Mouse (Mus musculus) intestine, embryonic 16.5 days (tissue): ENCODE results near the gene Isy1. TPM values are rescaled to one million over a fixed set of nuclear protein-coding genes. Genes with fewer than 3 reads are reported as not detected.

Source experiments
- ATAC-seq: fragments of 200-750 bp; cut with Nextera tagmentation; 2 replicates; pipeline ENCODE4 v1.8.0; 2017; ENCODE audit warnings: moderate TSS enrichment, moderate library complexity
- H3K27ac ChIP-seq: fragments of 300-500 bp; sonication (generic); 2 replicates; pipeline ENCODE4 v1.5.1; 2014; ENCODE audit warnings: mild to moderate bottlenecking, low read length
- H3K27me3 ChIP-seq: fragments of 300-500 bp; sonication (generic); replicated peaks from 2 replicates; pipeline ENCODE4 v1.6.1; 2014; ENCODE audit warnings: low read length, control low read depth, mixed read lengths; ENCODE audit not compliant: control insufficient read depth, insufficient read depth
- H3K36me3 ChIP-seq: fragments of 300-500 bp; sonication (generic); 2 replicates; pipeline ENCODE4 v1.6.1; 2014; ENCODE audit warnings: low read length, control low read depth; ENCODE audit not compliant: control insufficient read depth, insufficient read depth
- H3K4me1 ChIP-seq: fragments of 300-500 bp; sonication (generic); 2 replicates; pipeline ENCODE4 v1.6.1; 2014; ENCODE audit warnings: low read length, control low read depth, mixed read lengths; ENCODE audit not compliant: control insufficient read depth, insufficient read depth
- H3K4me2 ChIP-seq: fragments of 300-500 bp; sonication (generic); 2 replicates; pipeline ENCODE4 v1.6.1; 2014; ENCODE audit warnings: low read depth, low read length, control low read depth
- H3K4me3 ChIP-seq: fragments of 300-500 bp; sonication (generic); 2 replicates; pipeline ENCODE4 v1.5.1; 2014; ENCODE audit warnings: mild to moderate bottlenecking, low read length
- H3K9ac ChIP-seq: fragments of 300-500 bp; sonication (generic); 2 replicates; pipeline ENCODE4 v1.6.1; 2014; ENCODE audit warnings: low read depth, low read length
- H3K9me3 ChIP-seq: fragments of 300-500 bp; sonication (generic); 2 replicates; pipeline ENCODE4 v1.6.1; 2016; ENCODE audit warnings: low read length, control low read depth; ENCODE audit not compliant: control insufficient read depth
- WGBS: fragments of 180-500 bp; shearing (Covaris S2); extraction: QIAGEN DNeasy Blood & Tissue Kit; methylation state at CpG from one replicate; pipeline ENCODE4 v1.1.7; 2014; 5-methylcytosine and 5-hydroxymethylcytosine counted together
- polyA plus RNA-seq: library from polyadenylated mRNA; unstranded; fragments of >200 nt; fragmentation: Nextera tagmentation; extraction: Ambion mirVana; gene quantifications from 2 replicates; pipeline ENCODE4 v1.2.1, GENCODE M21; 2015

Isy1 gene
- polyA plus RNA-seq, 1 experiment from 2014 or later: 50.5 TPM

DNA sequence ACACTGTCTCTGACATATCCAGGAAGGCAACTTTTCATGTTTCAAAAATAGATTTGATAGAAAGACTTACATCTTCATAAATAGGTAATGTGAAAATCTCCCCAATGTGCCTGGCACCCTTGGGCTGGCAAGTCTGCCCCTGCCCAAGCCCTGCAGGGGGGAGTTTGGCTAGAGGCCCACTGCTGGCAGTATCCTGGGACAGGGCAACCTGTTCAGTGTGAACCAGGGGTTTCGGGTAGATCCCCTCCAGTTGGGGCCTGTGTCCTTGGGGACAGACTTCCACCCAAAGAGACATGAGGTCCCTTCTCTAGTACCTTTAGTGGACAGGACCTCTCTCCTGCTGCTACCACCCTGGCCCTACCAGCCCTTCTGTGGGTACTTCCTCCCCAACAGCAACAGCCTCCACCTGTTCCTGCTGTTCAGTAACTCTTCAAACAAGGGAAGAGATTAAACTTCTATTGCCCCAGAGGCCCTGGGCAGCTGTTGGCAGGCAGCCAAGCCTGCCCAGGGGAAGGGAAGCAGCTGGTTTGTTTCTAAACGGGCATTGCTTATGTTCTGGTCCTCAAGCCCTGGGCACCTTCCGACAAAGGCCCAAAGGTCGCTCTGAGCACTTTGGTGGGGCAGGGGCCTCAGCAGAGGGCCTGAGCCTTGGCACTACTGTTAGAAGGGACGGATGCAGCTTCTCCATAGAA is 49.6 kb downstream of the Isy1 start:
- Histone ChIP-seq H3K9ac (peak overlapping the region; percentile 54), H3K27ac (peak overlapping the region; percentile 92), H3K4me1 (peaks cover 29% of the 10 kb centered on the region), H3K4me3 (no peak overlapping the region), H3K4me2 (peak overlapping the region; percentile 7), H3K9me3 (no peaks in the 10 kb centered on the region), H3K36me3 (no peaks in the 10 kb centered on the region), H3K27me3 (no peaks in the 10 kb centered on the region)
- ATAC-seq: peak; percentile 84
- 32% methylated on average over 5 of the region's 5 CpGs for WGBS

DNA sequence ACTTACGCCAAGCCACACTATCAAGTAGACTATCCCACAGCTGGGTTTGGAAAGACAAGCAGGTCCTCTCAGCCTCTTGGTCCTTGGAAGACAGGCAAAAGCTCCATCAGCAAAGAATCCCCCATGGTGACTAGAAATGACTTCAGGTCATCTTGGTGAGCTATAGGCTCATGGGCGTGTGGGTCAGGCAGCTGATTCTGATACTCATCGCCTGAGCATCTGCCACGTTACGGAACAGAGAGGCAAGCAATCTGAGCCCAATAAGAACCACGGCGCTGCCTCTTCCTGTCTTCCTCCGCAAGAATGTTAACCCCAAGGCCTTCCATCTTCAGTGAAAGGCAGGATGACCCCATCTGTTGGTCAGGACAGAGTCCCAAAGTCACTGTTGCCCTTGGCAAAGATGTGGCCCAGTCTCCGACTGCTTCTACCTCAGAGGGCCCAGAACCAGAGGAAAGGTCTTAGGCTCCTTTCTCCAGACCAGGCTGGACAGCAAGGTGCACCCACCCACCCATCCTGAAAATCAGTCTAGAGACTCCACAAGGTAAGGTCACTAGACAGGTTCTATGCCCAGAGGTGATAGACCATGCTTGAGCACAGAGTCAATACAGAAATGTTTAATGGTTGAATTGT is 50.2 kb downstream of the Isy1 start:
- no peak overlapping the region for H3K4me3 ChIP-seq
- H3K9me3 ChIP-seq: no peaks in the 10 kb centered on the region
- no peak for ATAC-seq
- H3K27ac ChIP-seq: peak overlapping the region; percentile 92
- no peak overlapping the region for H3K4me2 ChIP-seq
- H3K27me3 ChIP-seq: no peaks in the 10 kb centered on the region
- no peaks in the 10 kb centered on the region for H3K36me3 ChIP-seq
- H3K9ac ChIP-seq: 0 out of 2 replicates have a peak overlapping the region, but pooled peaks have one; percentile 49
- 92% methylated on average over 9 of the region's 9 CpGs for WGBS
- peaks cover 29% of the 10 kb centered on the region for H3K4me1 ChIP-seq

DNA sequence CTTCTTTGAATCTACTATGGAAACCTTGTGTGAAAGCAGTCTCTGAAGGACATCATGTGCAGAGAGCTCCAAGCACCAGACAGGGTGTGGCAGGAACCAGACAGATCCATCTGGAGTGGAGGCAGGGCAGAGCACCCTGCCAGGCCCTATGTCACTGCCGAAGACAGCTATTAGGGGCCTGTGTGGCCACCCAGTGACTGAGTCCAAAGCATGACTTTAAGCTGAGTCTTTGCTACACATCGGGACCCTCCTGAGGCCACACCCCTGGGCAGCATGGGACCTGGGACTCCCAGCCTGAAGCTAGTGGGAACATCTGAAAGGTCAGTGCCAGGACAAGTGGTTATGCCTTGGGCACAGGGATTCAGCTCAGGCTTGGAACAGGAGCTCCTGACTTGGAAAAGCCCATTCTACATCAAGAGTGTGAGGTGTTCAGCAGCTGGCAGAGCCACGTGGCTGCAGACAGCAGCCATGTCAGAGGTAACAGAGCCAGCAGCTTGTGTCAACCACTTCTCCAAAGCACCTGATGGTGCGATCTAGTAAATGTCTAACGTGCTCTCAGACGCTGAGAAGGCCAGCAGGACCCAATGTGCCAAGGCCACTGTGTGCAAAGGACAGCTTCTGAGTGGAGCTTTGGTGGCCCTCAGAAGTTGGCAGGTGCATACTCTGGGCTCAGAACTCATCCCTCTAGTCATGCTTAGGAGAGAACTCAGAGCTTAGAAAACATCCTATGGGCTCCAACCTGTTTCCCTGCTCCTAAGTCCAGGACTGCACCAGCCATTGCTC is 51.3 kb downstream of the Isy1 start:
- Histone ChIP-seq H3K36me3 (no peaks in the 10 kb centered on the region), H3K4me2 (no peak overlapping the region), H3K27ac (peak overlapping the region; percentile 7; the same call in 1 of the 2 replicates), H3K27me3 (no peaks in the 10 kb centered on the region), H3K9me3 (no peaks in the 10 kb centered on the region), H3K9ac (no peak overlapping the region), H3K4me3 (no peak overlapping the region), H3K4me1 (peaks cover 29% of the 10 kb centered on the region)
- 79% methylated on average over 6 of the region's 6 CpGs for WGBS
- no peak for ATAC-seq

DNA sequence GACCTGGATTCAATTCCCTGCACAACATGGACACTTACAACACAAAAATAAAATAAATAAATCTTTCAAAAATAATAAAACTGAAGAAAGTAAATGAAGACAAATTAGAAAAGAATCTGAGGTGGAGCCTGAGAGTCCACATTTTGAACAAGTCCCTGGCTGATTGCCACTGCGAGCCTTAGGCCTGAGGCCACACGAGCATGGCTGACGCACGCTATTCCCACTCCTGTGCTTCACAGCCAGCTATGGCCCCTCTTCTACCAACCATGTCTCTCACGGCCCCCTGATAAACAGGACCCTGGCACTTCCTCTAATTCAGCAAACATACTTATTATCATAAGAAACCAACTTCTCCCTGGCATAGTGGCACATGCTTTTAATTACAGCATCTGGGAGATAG is 52.0 kb downstream of the Isy1 start:
- Histone ChIP-seq H3K4me3 (no peak overlapping the region), H3K27me3 (no peaks in the 10 kb centered on the region), H3K9ac (no peak overlapping the region), H3K4me2 (no peak overlapping the region), H3K27ac (no peak overlapping the region), H3K4me1 (peaks cover 29% of the 10 kb centered on the region), H3K36me3 (no peaks in the 10 kb centered on the region), H3K9me3 (no peaks in the 10 kb centered on the region)
- no peak for ATAC-seq
- 86% methylated on average over 5 of the region's 5 CpGs for WGBS

DNA sequence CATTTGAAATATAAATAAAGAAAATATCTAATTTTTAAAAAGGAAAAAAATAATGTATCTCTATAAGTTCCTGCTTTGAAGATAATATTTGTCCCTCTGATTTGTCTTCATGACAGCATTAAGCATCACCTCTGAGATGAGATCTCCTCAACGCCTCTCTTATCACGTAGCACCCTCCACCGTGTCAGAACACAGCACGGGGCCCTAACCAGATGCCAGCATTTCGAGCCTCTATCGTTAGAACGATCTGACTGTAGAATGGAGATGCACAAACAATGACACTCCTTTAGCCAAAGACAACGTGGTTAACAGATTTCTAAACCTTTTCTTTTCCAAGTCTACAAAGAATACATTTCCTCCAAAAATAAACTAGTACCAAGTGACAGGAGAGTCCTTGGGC is 54.6 kb downstream of the Isy1 start:
- Histone ChIP-seq H3K9me3 (no peaks in the 10 kb centered on the region), H3K27ac (no peak overlapping the region), H3K4me1 (peaks cover 16% of the 10 kb centered on the region), H3K9ac (no peak overlapping the region), H3K27me3 (no peaks in the 10 kb centered on the region), H3K4me2 (no peak overlapping the region), H3K4me3 (no peak overlapping the region), H3K36me3 (no peaks in the 10 kb centered on the region)
- ATAC-seq: no peak
- WGBS: 81% methylated on average over 8 of the region's 8 CpGs

DNA sequence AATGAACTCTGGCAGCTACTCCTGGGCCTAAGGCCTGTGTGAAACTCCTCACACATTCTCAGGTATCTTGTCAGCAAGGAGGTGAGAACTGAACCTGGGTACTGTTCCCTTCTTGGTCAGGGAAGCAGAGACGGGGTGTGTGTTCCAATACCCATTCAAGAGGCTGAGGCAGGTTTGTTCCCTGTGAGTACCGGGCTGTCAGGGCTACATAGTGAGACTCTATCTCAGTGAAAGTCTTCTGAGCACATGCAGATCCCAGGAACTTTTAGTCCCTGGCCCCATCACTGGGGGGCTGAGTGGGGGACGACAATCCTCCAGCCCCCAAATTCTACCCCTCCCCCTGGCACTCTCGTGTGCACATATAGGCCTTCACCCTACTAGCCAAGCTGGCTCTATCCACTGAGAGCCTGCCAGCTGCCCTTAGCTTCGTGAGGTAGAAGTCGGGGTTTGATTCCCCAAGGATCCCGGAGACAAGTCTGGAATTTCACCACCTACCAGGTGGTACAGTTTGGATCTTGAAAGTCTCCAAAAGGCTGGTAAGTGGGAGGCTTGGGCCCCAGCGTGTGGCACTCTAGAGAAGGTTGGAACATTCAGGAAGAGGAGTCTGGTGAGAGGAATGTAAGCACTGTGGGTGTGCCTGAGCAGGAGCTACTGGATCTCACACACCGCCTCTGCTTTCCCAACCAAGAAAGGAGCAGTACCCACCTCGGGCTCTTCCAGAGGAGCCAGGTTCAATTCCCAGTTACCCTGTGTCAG is 57.9 kb downstream of the Isy1 start:
- no peak overlapping the region for H3K4me3 ChIP-seq
- H3K4me2 ChIP-seq: no peak overlapping the region
- 84% methylated on average over 10 of the region's 10 CpGs for WGBS
- no peak overlapping the region for H3K27ac ChIP-seq
- H3K27me3 ChIP-seq: no peaks in the 10 kb centered on the region
- no peaks in the 10 kb centered on the region for H3K9me3 ChIP-seq
- H3K9ac ChIP-seq: no peak overlapping the region
- peaks cover 17% of the 10 kb centered on the region for H3K4me1 ChIP-seq
- H3K36me3 ChIP-seq: no peaks in the 10 kb centered on the region
- no peak for ATAC-seq

DNA sequence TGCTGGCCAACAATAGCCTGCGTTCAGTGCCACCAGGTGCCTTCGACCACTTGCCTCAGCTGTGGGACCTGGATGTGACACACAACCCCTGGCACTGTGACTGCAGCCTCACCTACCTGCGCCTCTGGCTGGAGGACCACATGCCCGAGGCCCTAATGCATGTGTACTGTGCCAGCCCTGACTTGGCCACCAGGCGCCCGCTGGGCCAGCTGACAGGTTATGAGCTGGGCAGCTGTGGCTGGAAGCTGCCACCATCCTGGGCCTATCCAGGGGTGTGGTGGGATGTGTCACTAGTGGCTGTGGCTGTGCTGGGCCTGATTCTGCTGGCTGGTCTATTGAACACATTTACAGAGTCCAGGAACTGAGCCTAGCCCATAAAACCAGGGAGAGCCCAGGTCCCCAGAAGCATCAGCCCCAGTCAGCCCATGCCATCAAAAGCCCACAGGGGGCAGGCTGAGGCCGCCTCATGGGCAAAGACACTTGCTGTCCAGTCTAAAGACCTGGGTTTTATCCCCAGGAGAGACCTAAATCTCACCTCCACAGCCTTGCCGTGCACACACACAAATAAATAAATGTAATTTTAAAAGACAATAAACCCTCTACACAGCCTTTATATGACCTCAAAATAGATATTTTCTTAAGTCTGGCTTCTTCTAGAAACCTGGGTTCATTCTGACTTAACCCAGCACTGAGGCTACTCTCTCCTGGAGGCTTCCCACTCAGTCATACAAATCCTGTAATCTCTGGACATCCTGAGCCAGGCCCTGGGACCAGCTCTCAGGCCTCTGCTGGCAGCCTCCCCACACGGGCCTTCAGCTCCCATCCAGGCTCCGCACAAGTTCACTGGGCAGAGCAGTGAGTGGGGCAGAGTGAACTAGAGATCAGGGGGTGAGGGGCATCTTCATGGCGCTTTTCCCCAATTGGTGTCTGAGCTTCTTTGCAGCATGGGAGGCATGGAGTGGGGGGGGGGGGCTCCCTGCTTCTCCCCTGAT is 59.1 kb downstream of the Isy1 start:
- H3K9me3 ChIP-seq: no peaks in the 10 kb centered on the region
- no peak overlapping the region for H3K4me2 ChIP-seq
- H3K4me1 ChIP-seq: peaks cover 17% of the 10 kb centered on the region
- no peaks in the 10 kb centered on the region for H3K36me3 ChIP-seq
- ATAC-seq: peak; percentile 56
- H3K27ac ChIP-seq: no peak overlapping the region
- no peaks in the 10 kb centered on the region for H3K27me3 ChIP-seq
- 0 out of 2 replicates have a peak overlapping the region, but pooled peaks have one; percentile 29 for H3K9ac ChIP-seq
- WGBS: 87% methylated on average over 11 of the region's 11 CpGs
- H3K4me3 ChIP-seq: no peak overlapping the region

DNA sequence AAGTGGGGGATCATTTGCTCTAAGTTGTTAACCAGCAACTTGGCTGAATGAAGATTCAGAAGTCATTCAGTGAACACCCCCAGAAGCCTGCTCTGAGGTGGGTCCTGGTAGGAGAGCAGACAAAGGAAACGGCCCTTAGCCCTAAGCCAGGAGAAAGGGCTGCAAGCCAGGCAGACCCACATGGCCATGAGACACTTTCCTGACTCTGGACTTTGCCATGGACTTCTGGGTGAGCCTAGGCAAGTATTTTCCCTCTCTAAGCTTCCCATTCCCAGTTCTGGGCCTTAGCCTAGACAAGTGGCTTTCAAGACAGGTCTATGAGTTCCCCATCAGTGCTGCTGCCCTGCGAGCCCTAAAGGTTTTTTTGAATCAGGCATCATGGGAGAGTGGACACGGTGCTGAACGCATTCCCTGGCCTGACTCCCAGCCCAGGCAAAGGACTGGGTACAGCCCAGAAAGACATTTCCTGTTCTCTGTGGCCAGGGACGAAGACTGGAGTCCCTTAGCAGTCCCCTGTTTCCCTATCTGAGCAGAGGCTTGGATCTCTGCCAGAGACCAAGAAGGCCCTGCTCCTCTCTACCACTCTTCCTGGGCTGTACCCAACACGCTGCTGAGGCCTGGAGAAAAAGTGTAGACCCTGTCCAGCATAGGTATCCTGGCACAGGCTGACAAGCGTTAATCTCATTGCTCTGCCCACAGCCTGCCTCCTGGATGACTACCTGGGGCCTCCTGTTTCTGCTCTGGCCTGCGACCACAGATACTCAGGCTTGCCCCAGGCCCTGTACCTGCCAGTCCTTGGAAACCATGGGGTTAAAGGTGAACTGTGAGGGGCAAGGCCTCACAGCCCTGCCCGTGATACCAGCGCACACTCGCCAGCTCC is 60.1 kb downstream of the Isy1 start:
- Histone ChIP-seq H3K27ac (peak overlapping the region; percentile 18; the same call in 1 of the 2 replicates), H3K9me3 (no peaks in the 10 kb centered on the region), H3K4me2 (no peak overlapping the region), H3K27me3 (no peaks in the 10 kb centered on the region), H3K36me3 (no peaks in the 10 kb centered on the region), H3K4me1 (peaks cover 17% of the 10 kb centered on the region), H3K4me3 (no peak overlapping the region), H3K9ac (peak overlapping the region; percentile 29; the same call in 1 of the 2 replicates)
- 69% methylated on average over 11 of the region's 11 CpGs for WGBS
- ATAC-seq: peak; percentile 32
